Mouse (Mus musculus) hindbrain, embryonic 14.5 days (tissue): ENCODE results near the gene Dnase2a. TPM values are rescaled to one million over a fixed set of nuclear protein-coding genes. Genes with fewer than 3 reads are reported as not detected.

Experiments
- ATAC-seq: fragments of 200-750 bp; cut with Nextera tagmentation; 2 replicates; pipeline ENCODE4 v1.8.0; 2017; ENCODE audit warnings: moderate number of reproducible peaks, mild to moderate bottlenecking, moderate TSS enrichment, moderate library complexity; ENCODE audit not compliant: low FRiP score
- DNase-seq: peaks from one replicate; pipeline ENCODE4 v3.0.0-alpha.2; 2015; ENCODE audit warnings: low spot score
- H3K27ac ChIP-seq: fragments of 300-500 bp; sonication (generic); 2 replicates; pipeline ENCODE4 v1.5.1; 2014; ENCODE audit warnings: mild to moderate bottlenecking, moderate library complexity
- H3K27me3 ChIP-seq: fragments of 300-500 bp; sonication (generic); 2 replicates; pipeline ENCODE4 v1.6.1; 2014; ENCODE audit warnings: mild to moderate bottlenecking, low read length, mixed read lengths; ENCODE audit not compliant: control insufficient read depth, insufficient read depth
- H3K36me3 ChIP-seq: fragments of 300-500 bp; sonication (generic); replicated peaks from 2 replicates; pipeline ENCODE4 v1.6.1; 2014; ENCODE audit not compliant: control insufficient read depth, insufficient read depth
- H3K4me1 ChIP-seq: fragments of 300-500 bp; sonication (generic); replicated peaks from 2 replicates; pipeline ENCODE4 v1.6.1; 2014; ENCODE audit warnings: antibody characterized with exemption, low read length, mixed read lengths; ENCODE audit not compliant: control insufficient read depth, insufficient read depth
- H3K4me2 ChIP-seq: fragments of 300-500 bp; sonication (generic); replicated peaks from 2 replicates; pipeline ENCODE4 v1.6.1; 2014; ENCODE audit warnings: mild to moderate bottlenecking, moderate library complexity
- H3K4me3 ChIP-seq: fragments of 300-500 bp; sonication (generic); replicated peaks from 2 replicates; pipeline ENCODE4 v1.5.1; 2014; ENCODE audit warnings: mild to moderate bottlenecking, low read length
- H3K9ac ChIP-seq: fragments of 300-500 bp; sonication (generic); 2 replicates; pipeline ENCODE4 v1.6.1; 2014
- H3K9me3 ChIP-seq: fragments of 300-500 bp; sonication (generic); 2 replicates; pipeline ENCODE4 v1.6.1; 2016; ENCODE audit warnings: low read length; ENCODE audit not compliant: control insufficient read depth
- WGBS: fragments of 180-500 bp; shearing (Covaris S2); extraction: QIAGEN DNeasy Blood & Tissue Kit; methylation state at CpG from one replicate; pipeline ENCODE4 v1.1.7; 2014; 5-methylcytosine and 5-hydroxymethylcytosine counted together
- polyA plus RNA-seq: library from polyadenylated mRNA; unstranded; fragments of >200 nt; fragmentation: Nextera tagmentation; extraction: Ambion mirVana; gene quantifications from 2 replicates; pipeline ENCODE4 v1.2.1, GENCODE M21; 2014

Gene Dnase2a
- polyA plus RNA-seq, 1 experiment from 2014 or later = 6.0 TPM

GRCm38 (mm10) chr8:84928456-84929306, 20.3 kb downstream of the Dnase2a start:
- peak; percentile 74 for ATAC-seq
- Histone ChIP-seq H3K9me3 (no peaks in the 10 kb centered on the region), H3K9ac (peak overlapping the region; percentile 31; the same call in 1 of the 2 replicates), H3K27me3 (no peaks in the 10 kb centered on the region), H3K4me1 (peaks cover 5% of the 10 kb centered on the region), H3K27ac (no peak overlapping the region), H3K36me3 (peaks cover 85% of the 10 kb centered on the region), H3K4me2 (peak overlapping the region; percentile 46), H3K4me3 (peak overlapping the region; percentile 17)
- WGBS = 4% methylated on average over 47 of the region's 52 CpGs
- peak; percentile 79 for DNase-seq

GRCm38 (mm10) chr8:84930582-84930981, 22.2 kb downstream of the Dnase2a start:
- Histone ChIP-seq H3K27me3 (no peaks in the 10 kb centered on the region), H3K4me3 (no peak overlapping the region), H3K4me2 (no peak overlapping the region), H3K27ac (no peak overlapping the region), H3K4me1 (peaks cover 24% of the 10 kb centered on the region), H3K9ac (no peak overlapping the region), H3K36me3 (peaks cover 66% of the 10 kb centered on the region), H3K9me3 (no peaks in the 10 kb centered on the region)
- WGBS = 91% methylated on average over 13 of the region's 13 CpGs
- ATAC-seq = no peak
- no peak for DNase-seq

- Histone ChIP-seq H3K36me3 (peaks cover 39% of the 10 kb centered on the region), H3K4me1 (peaks cover 33% of the 10 kb centered on the region), H3K9ac (no peak overlapping the region), H3K9me3 (no peaks in the 10 kb centered on the region), H3K4me2 (peak overlapping the region; percentile 90), H3K27me3 (peaks cover 13% of the 10 kb centered on the region), H3K27ac (no peak overlapping the region), H3K4me3 (peak overlapping the region; percentile 81)
- no peak for ATAC-seq
- 79% methylated on average over 16 of the region's 16 CpGs for WGBS
- no peak for DNase-seq
These were observed 25.6 kb downstream of the Dnase2a start for GRCm38 (mm10) chr8:84933767-84934559.

GRCm38 (mm10) chr8:84934860-84935259, 26.5 kb downstream of the Dnase2a start:
- H3K27me3 ChIP-seq = peaks cover 13% of the 10 kb centered on the region
- DNase-seq (peak; percentile 86), ATAC-seq (peak; percentile 71)
- H3K9me3 ChIP-seq = no peaks in the 10 kb centered on the region
- peak overlapping the region; percentile 95 for H3K9ac ChIP-seq
- peak overlapping the region; percentile 98 for H3K27ac ChIP-seq
- peaks cover 30% of the 10 kb centered on the region for H3K36me3 ChIP-seq
- H3K4me2 ChIP-seq = peak overlapping the region; percentile 90
- peaks cover 30% of the 10 kb centered on the region for H3K4me1 ChIP-seq
- peak overlapping the region; percentile 81 for H3K4me3 ChIP-seq
- WGBS = under 1% methylated on average over 15 of the region's 15 CpGs

- ATAC-seq (0 out of 2 replicates have a peak, but pooled peaks have one; percentile 5), DNase-seq (no peak)
- Histone ChIP-seq H3K9ac (peak overlapping the region; percentile 95), H3K4me1 (peaks cover 30% of the 10 kb centered on the region), H3K27ac (peak overlapping the region; percentile 98), H3K9me3 (no peaks in the 10 kb centered on the region), H3K27me3 (peaks cover 13% of the 10 kb centered on the region), H3K36me3 (peaks cover 24% of the 10 kb centered on the region), H3K4me2 (peak overlapping the region; percentile 90), H3K4me3 (peak overlapping the region; percentile 81)
- 4% methylated on average over 14 of the region's 14 CpGs for WGBS
These were observed 27.1 kb downstream of the Dnase2a start for GRCm38 (mm10) chr8:84935489-84935888.

GRCm38 (mm10) chr8:84936041-84936961, 27.9 kb downstream of the Dnase2a start:
- Histone ChIP-seq H3K9ac (peak overlapping the region; percentile 95), H3K27ac (peak overlapping the region; percentile 98), H3K4me2 (peak overlapping the region; percentile 90), H3K36me3 (peaks cover 17% of the 10 kb centered on the region; the same call in 1 of the 2 replicates), H3K4me3 (peak overlapping the region; percentile 81), H3K4me1 (peaks cover 30% of the 10 kb centered on the region), H3K9me3 (no peaks in the 10 kb centered on the region), H3K27me3 (peaks cover 13% of the 10 kb centered on the region)
- DNase-seq (no peak), ATAC-seq (peak; percentile 43)
- WGBS = 11% methylated on average over 23 of the region's 23 CpGs

GRCm38 (mm10) chr8:84936962-84937546, 28.7 kb downstream of the Dnase2a start, which contains the start of gene Mast1:
TSS of gene Mast1 (minus strand) at chr8:84937359.
- Histone ChIP-seq H3K36me3 (peaks cover 9% of the 10 kb centered on the region; the same call in 1 of the 2 replicates), H3K9me3 (no peaks in the 10 kb centered on the region), H3K27me3 (peaks cover 13% of the 10 kb centered on the region), H3K4me1 (peaks cover 30% of the 10 kb centered on the region), H3K4me2 (peak within 1 kb of the TSS; percentile 90), H3K27ac (peak within 1 kb of the TSS; percentile 98), H3K4me3 (peak within 1 kb of the TSS; percentile 81), H3K9ac (peak within 1 kb of the TSS; percentile 95)
- under 1% methylated on average over 50 of the region's 50 CpGs for WGBS
- ATAC-seq (peak; percentile 76), DNase-seq (peak; percentile 84)
